Mouse (Mus musculus) right cerebral cortex, postnatal 14 days (tissue): ENCODE data around the gene Bpnt1.
"Not testable (repeated sequence)": the region's sequence is repeated elsewhere in the genome, so short reads cannot be mapped to it uniquely, and the experiment has no call there.

Experiments
- DNase-seq: peaks from one replicate; pipeline ENCODE4 v3.0.0; 2022

The Bpnt1 gene

GRCm38 (mm10) chr1:185331983-185332430 is at the start of gene Bpnt1:
Gene Bpnt1, plus strand, starts transcription at chr1:185332149.
- DNase-seq = peak; percentile 86

GRCm38 (mm10) chr1:185282846-185283245 is 49.1 kb upstream of the Bpnt1 start:
- no peak for DNase-seq

GRCm38 (mm10) chr1:185283247-185283646 is 48.7 kb upstream of the Bpnt1 start:
- no peak for DNase-seq

GRCm38 (mm10) chr1:185284740-185285139 is 47.2 kb upstream of the Bpnt1 start:
- no peak for DNase-seq

GRCm38 (mm10) chr1:185285171-185285570 is 46.8 kb upstream of the Bpnt1 start:
- DNase-seq = peak; percentile 61

- no peak for DNase-seq
Measured at GRCm38 (mm10) chr1:185287066-185287465, 44.9 kb upstream of the Bpnt1 start.

- DNase-seq = no peak
Measured at GRCm38 (mm10) chr1:185289231-185289630, 42.7 kb upstream of the Bpnt1 start.

GRCm38 (mm10) chr1:185291336-185291735 is 40.6 kb upstream of the Bpnt1 start:
- no peak for DNase-seq

- no peak for DNase-seq
Measured at GRCm38 (mm10) chr1:185292646-185293360, 39.1 kb upstream of the Bpnt1 start.

GRCm38 (mm10) chr1:185296850-185297249 is 35.1 kb upstream of the Bpnt1 start:
- no peak for DNase-seq

GRCm38 (mm10) chr1:185298496-185298895 is 33.5 kb upstream of the Bpnt1 start:
- no peak for DNase-seq

GRCm38 (mm10) chr1:185302816-185303215 is 29.1 kb upstream of the Bpnt1 start:
- no peak for DNase-seq

- no peak for DNase-seq
Measured at GRCm38 (mm10) chr1:185306836-185307235, 25.1 kb upstream of the Bpnt1 start.

GRCm38 (mm10) chr1:185307645-185308044 is 24.3 kb upstream of the Bpnt1 start:
- DNase-seq = no peak

- DNase-seq = no peak
Measured at GRCm38 (mm10) chr1:185308334-185308733, 23.6 kb upstream of the Bpnt1 start.

GRCm38 (mm10) chr1:185308908-185309307 is 23.0 kb upstream of the Bpnt1 start:
- no peak for DNase-seq

GRCm38 (mm10) chr1:185311949-185312348 is 20.0 kb upstream of the Bpnt1 start:
- DNase-seq = no peak

GRCm38 (mm10) chr1:185314546-185314945 is 17.4 kb upstream of the Bpnt1 start:
- DNase-seq = no peak

GRCm38 (mm10) chr1:185315846-185316568 is 15.9 kb upstream of the Bpnt1 start:
- DNase-seq = peak; percentile 25

GRCm38 (mm10) chr1:185327754-185328345 is 4.1 kb upstream of the Bpnt1 start:
- not testable (repeated sequence) for DNase-seq

GRCm38 (mm10) chr1:185328721-185329610 is 3.0 kb upstream of the Bpnt1 start, which contains the start of gene Iars2:
Gene Iars2, minus strand, starts transcription at chr1:185329396.
- DNase-seq = peak; percentile 87

- no peak for DNase-seq
Measured at GRCm38 (mm10) chr1:185329851-185330250, 2.1 kb upstream of the Bpnt1 start.

GRCm38 (mm10) chr1:185331364-185331763 is 585 bp upstream of the Bpnt1 start:
- no peak for DNase-seq
